Mouse (Mus musculus) neural tube, embryonic 12.5 days (tissue): ENCODE data around the gene Htr2a. TPM values are rescaled to one million over a fixed set of nuclear protein-coding genes. Genes with fewer than 3 reads are reported as not detected.

ENCODE experiments used
- ATAC-seq: fragments of 200-750 bp; cut with Nextera tagmentation; 2 replicates; pipeline ENCODE4 v1.8.0; 2017; ENCODE audit warnings: low read depth, mild to moderate bottlenecking, moderate TSS enrichment, moderate library complexity; ENCODE audit not compliant: low FRiP score
- H3K27ac ChIP-seq: fragments of 300-500 bp; sonication (generic); 2 replicates; pipeline ENCODE4 v1.5.1; 2016
- H3K27me3 ChIP-seq: fragments of 300-500 bp; sonication (generic); replicated peaks from 2 replicates; pipeline ENCODE4 v1.6.1; 2016; ENCODE audit warnings: mild to moderate bottlenecking
- H3K36me3 ChIP-seq: fragments of 300-500 bp; sonication (generic); 2 replicates; pipeline ENCODE4 v1.6.1; 2016; ENCODE audit warnings: mild to moderate bottlenecking
- H3K4me1 ChIP-seq: fragments of 300-500 bp; sonication (generic); 2 replicates; pipeline ENCODE4 v1.6.1; 2016
- H3K4me2 ChIP-seq: fragments of 300-500 bp; sonication (generic); replicated peaks from 2 replicates; pipeline ENCODE4 v1.6.1; 2016; ENCODE audit warnings: mild to moderate bottlenecking
- H3K4me3 ChIP-seq: fragments of 300-500 bp; sonication (generic); 2 replicates; pipeline ENCODE4 v1.5.1; 2016
- H3K9ac ChIP-seq: fragments of 300-500 bp; sonication (generic); 2 replicates; pipeline ENCODE4 v1.6.1; 2016; ENCODE audit warnings: mild to moderate bottlenecking
- H3K9me3 ChIP-seq: fragments of 300-500 bp; sonication (generic); 2 replicates; pipeline ENCODE4 v1.6.1; 2016; ENCODE audit warnings: mild to moderate bottlenecking
- WGBS: fragments of 180-500 bp; shearing (Covaris S2); methylation state at CpG from one replicate; pipeline ENCODE4 v1.1.7; 2016; 5-methylcytosine and 5-hydroxymethylcytosine counted together
- polyA plus RNA-seq: library from polyadenylated mRNA; unstranded; fragments of >200 nt; fragmentation: Nextera tagmentation; extraction: Ambion mirVana; gene quantifications from 2 replicates; pipeline ENCODE4 v1.2.1, GENCODE M21; 2016

Gene Htr2a
- polyA plus RNA-seq, 1 experiment from 2014 or later: 0.87 TPM

GRCm38 (mm10) chr14:74709054-74709453, 68.4 kb downstream of the Htr2a start:
- Histone ChIP-seq H3K9ac (no peak overlapping the region), H3K27me3 (no peaks in the 10 kb centered on the region), H3K4me3 (no peak overlapping the region), H3K36me3 (no peaks in the 10 kb centered on the region), H3K27ac (no peak overlapping the region), H3K4me2 (no peak overlapping the region), H3K9me3 (no peaks in the 10 kb centered on the region), H3K4me1 (no peaks in the 10 kb centered on the region)
- ATAC-seq: no peak
- WGBS: 26% methylated on average over 3 of the region's 3 CpGs

DNA sequence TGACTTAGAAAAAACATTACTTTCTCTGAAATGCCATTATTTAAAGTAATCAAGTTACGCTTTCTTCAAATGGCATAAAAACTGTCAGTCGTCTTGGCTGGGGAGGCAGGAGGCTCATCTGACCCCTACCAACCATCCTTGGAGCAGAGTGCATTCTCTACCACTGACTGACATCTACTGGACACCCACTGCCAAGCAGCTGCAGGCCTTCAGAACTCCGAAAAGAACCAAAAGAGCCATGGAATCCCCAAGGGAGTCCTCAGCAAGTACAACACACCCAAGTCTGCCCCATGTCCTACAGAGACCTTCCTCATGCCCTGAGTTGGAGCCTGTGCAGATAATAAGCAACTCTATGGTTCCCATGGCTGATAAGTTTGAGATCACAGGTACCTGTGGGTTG, 82.9 kb downstream of the Htr2a start:
- no peak for ATAC-seq
- Histone ChIP-seq H3K36me3 (no peaks in the 10 kb centered on the region), H3K4me3 (no peak overlapping the region), H3K27me3 (no peaks in the 10 kb centered on the region), H3K4me2 (no peak overlapping the region), H3K9ac (no peak overlapping the region), H3K27ac (no peak overlapping the region), H3K9me3 (no peaks in the 10 kb centered on the region), H3K4me1 (no peaks in the 10 kb centered on the region)
- WGBS: 79% methylated on average over 3 of the region's 3 CpGs

GRCm38 (mm10) chr14:74731221-74732078, 90.8 kb downstream of the Htr2a start:
- peak overlapping the region; percentile 77 for H3K4me2 ChIP-seq
- ATAC-seq: no peak
- 26% methylated on average over 9 of the region's 9 CpGs for WGBS
- H3K27ac ChIP-seq: no peak overlapping the region
- no peaks in the 10 kb centered on the region for H3K9me3 ChIP-seq
- no peak overlapping the region for H3K9ac ChIP-seq
- no peaks in the 10 kb centered on the region for H3K27me3 ChIP-seq
- H3K36me3 ChIP-seq: peaks cover 4% of the 10 kb centered on the region; the same call in 1 of the 2 replicates
- H3K4me1 ChIP-seq: peaks cover 8% of the 10 kb centered on the region
- peak overlapping the region; percentile 78 for H3K4me3 ChIP-seq

GRCm38 (mm10) chr14:74732079-74732783, 91.6 kb downstream of the Htr2a start, which contains the start of gene Esd:
Esd (plus strand) TSS chr14:74732297.
- under 1% methylated on average over 53 of the region's 53 CpGs for WGBS
- ATAC-seq: peak; percentile 98
- peaks cover 12% of the 10 kb centered on the region for H3K36me3 ChIP-seq
- H3K9me3 ChIP-seq: no peaks in the 10 kb centered on the region
- H3K9ac ChIP-seq: peak within 1 kb of the TSS; percentile 79
- peak within 1 kb of the TSS; percentile 77 for H3K4me2 ChIP-seq
- peak within 1 kb of the TSS; percentile 78 for H3K4me3 ChIP-seq
- no peaks in the 10 kb centered on the region for H3K27me3 ChIP-seq
- H3K4me1 ChIP-seq: peaks cover 8% of the 10 kb centered on the region
- peak within 1 kb of the TSS; percentile 57; the same call in 1 of the 2 replicates for H3K27ac ChIP-seq

GRCm38 (mm10) chr14:74733397-74733796, 92.8 kb downstream of the Htr2a start:
- H3K9ac ChIP-seq: 0 out of 2 replicates have a peak overlapping the region, but pooled peaks have one; percentile 13
- peaks cover 18% of the 10 kb centered on the region for H3K36me3 ChIP-seq
- ATAC-seq: no peak
- 73% methylated on average over 2 of the region's 2 CpGs for WGBS
- H3K4me3 ChIP-seq: no peak overlapping the region
- H3K27ac ChIP-seq: no peak overlapping the region
- H3K4me2 ChIP-seq: peak overlapping the region; percentile 77
- H3K27me3 ChIP-seq: no peaks in the 10 kb centered on the region
- no peaks in the 10 kb centered on the region for H3K9me3 ChIP-seq
- peaks cover 8% of the 10 kb centered on the region for H3K4me1 ChIP-seq

- no peak overlapping the region for H3K27ac ChIP-seq
- no peaks in the 10 kb centered on the region for H3K9me3 ChIP-seq
- WGBS: 96% methylated on average over 6 of the region's 6 CpGs
- H3K27me3 ChIP-seq: no peaks in the 10 kb centered on the region
- ATAC-seq: no peak
- H3K36me3 ChIP-seq: peaks cover 35% of the 10 kb centered on the region
- no peak overlapping the region for H3K4me2 ChIP-seq
- H3K4me3 ChIP-seq: no peak overlapping the region
- H3K4me1 ChIP-seq: peaks cover 8% of the 10 kb centered on the region
- H3K9ac ChIP-seq: no peak overlapping the region
Observed at GRCm38 (mm10) chr14:74735471-74735870, 94.8 kb downstream of the Htr2a start.

- H3K9ac ChIP-seq: no peak overlapping the region
- no peak overlapping the region for H3K4me2 ChIP-seq
- H3K27ac ChIP-seq: no peak overlapping the region
- no peaks in the 10 kb centered on the region for H3K27me3 ChIP-seq
- 92% methylated on average over 6 of the region's 6 CpGs for WGBS
- no peaks in the 10 kb centered on the region for H3K9me3 ChIP-seq
- H3K4me3 ChIP-seq: no peak overlapping the region
- no peak for ATAC-seq
- peaks cover 8% of the 10 kb centered on the region for H3K4me1 ChIP-seq
- peaks cover 49% of the 10 kb centered on the region for H3K36me3 ChIP-seq
Observed at GRCm38 (mm10) chr14:74736850-74737249, 96.2 kb downstream of the Htr2a start.

Other genes with a start within 250 kb of the Htr2a start
- gene Esd, start 91.5 kb downstream of the Htr2a start, polyA plus RNA-seq: 306 and 318 TPM in 2 replicates